Mouse (Mus musculus): ENCODE measurements around the gene Clasp1. TPM values are rescaled to one million over a fixed set of nuclear protein-coding genes. Genes with fewer than 3 reads are reported as not detected.

The Clasp1 gene
- 101 and 107 TPM in 2 replicates for polyA plus RNA-seq (2015; fragmentation: Nextera tagmentation; extraction: Ambion mirVana)

- H3K27ac ChIP-seq (replicated peaks) = peak within 1 kb of the TSS; percentile 88
- H3K9ac ChIP-seq = peak within 1 kb of the TSS; percentile 83
- no peaks in the 10 kb centered on the region for H3K9me3 ChIP-seq
- H3K4me3 ChIP-seq = peak within 1 kb of the TSS; percentile 71
- WGBS = under 1% methylated on average over 44 of the region's 44 CpGs
- H3K36me3 ChIP-seq = no peaks in the 10 kb centered on the region
- peak; percentile 96 for ATAC-seq (ENCODE audit: low FRiP score, low read depth)
- peaks cover 30% of the 10 kb centered on the region for H3K4me1 ChIP-seq (replicated peaks)
- peak within 1 kb of the TSS; percentile 86 for H3K4me2 ChIP-seq
- H3K27me3 ChIP-seq = no peaks in the 10 kb centered on the region
Measured at GRCm38 (mm10) chr1:118388757-118389453, at the start of gene Clasp1. TSS of gene Clasp1 (plus strand) at chr1:118389058.

- no peaks in the 10 kb centered on the region for H3K27me3 ChIP-seq
- no peak for ATAC-seq (ENCODE audit: low FRiP score, low read depth)
- H3K9me3 ChIP-seq = no peaks in the 10 kb centered on the region
- 42% methylated on average over 6 of the region's 6 CpGs for WGBS
- H3K4me2 ChIP-seq = no peak overlapping the region
- no peak overlapping the region for H3K4me3 ChIP-seq
- no peak overlapping the region for H3K9ac ChIP-seq
- no peaks in the 10 kb centered on the region for H3K36me3 ChIP-seq
- H3K4me1 ChIP-seq (replicated peaks) = no peaks in the 10 kb centered on the region
- no peak overlapping the region for H3K27ac ChIP-seq (replicated peaks)
Measured at GRCm38 (mm10) chr1:118343649-118344435, 45.0 kb upstream of the Clasp1 start.

- no peaks in the 10 kb centered on the region for H3K36me3 ChIP-seq
- 77% methylated on average over 3 of the region's 3 CpGs for WGBS
- ATAC-seq (ENCODE audit: low FRiP score, low read depth) = no peak
- no peak overlapping the region for H3K4me3 ChIP-seq
- H3K9ac ChIP-seq = no peak overlapping the region
- no peak overlapping the region for H3K4me2 ChIP-seq
- H3K27me3 ChIP-seq = no peaks in the 10 kb centered on the region
- H3K27ac ChIP-seq (replicated peaks) = no peak overlapping the region
- H3K9me3 ChIP-seq = no peaks in the 10 kb centered on the region
- no peaks in the 10 kb centered on the region for H3K4me1 ChIP-seq (replicated peaks)
Measured at GRCm38 (mm10) chr1:118349922-118350321, 38.9 kb upstream of the Clasp1 start.

DNA sequence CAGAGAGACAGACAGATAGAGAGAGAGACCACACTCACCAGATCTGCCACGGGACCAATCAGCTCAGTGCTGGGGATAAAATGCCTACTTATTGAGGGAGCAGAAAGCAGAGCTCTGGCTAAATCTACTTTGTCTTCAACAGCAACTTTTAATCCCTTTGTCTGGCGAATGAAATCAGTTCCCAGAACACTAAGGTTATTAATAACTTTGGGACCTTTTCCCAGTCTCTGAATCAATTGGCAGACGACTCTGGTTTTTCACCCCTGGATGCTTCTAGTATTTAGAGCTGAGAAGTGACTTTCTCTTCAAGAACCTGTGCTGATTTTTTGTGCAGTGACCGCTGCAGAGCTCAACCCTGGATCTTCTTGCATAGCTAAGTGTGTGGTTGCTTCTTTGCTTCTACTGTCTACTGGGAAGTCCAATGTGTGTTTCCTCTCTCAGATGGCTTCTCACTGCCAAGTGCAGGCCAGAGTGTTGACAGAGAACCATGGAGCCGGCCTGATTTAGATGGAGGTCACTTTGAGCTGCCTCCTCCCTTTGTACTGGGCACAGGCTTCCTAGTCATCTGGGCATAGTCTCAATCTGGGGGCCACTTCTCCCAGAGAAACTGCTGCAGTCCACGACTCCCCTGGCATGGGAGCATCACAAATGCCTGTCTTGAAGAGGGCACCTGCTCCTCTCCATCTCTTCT lies 29.6 kb upstream of the Clasp1 start:
- Histone ChIP-seq H3K27me3 (no peaks in the 10 kb centered on the region), H3K36me3 (no peaks in the 10 kb centered on the region), H3K27ac (replicated peaks) (no peak overlapping the region), H3K4me1 (replicated peaks) (no peaks in the 10 kb centered on the region), H3K4me2 (no peak overlapping the region), H3K9ac (no peak overlapping the region), H3K4me3 (no peak overlapping the region), H3K9me3 (no peaks in the 10 kb centered on the region)
- 72% methylated on average over 6 of the region's 6 CpGs for WGBS
- ATAC-seq (ENCODE audit: low FRiP score, low read depth) = no peak

GRCm38 (mm10) chr1:118367970-118368369 lies 20.9 kb upstream of the Clasp1 start:
- no peak overlapping the region for H3K4me2 ChIP-seq
- no peaks in the 10 kb centered on the region for H3K36me3 ChIP-seq
- no peaks in the 10 kb centered on the region for H3K27me3 ChIP-seq
- no peak overlapping the region for H3K9ac ChIP-seq
- H3K4me3 ChIP-seq = no peak overlapping the region
- H3K9me3 ChIP-seq = no peaks in the 10 kb centered on the region
- no peaks in the 10 kb centered on the region for H3K4me1 ChIP-seq (replicated peaks)
- ATAC-seq (ENCODE audit: low FRiP score, low read depth) = no peak
- 89% methylated on average over 1 of the region's 1 CpGs for WGBS
- no peak overlapping the region for H3K27ac ChIP-seq (replicated peaks)

DNA sequence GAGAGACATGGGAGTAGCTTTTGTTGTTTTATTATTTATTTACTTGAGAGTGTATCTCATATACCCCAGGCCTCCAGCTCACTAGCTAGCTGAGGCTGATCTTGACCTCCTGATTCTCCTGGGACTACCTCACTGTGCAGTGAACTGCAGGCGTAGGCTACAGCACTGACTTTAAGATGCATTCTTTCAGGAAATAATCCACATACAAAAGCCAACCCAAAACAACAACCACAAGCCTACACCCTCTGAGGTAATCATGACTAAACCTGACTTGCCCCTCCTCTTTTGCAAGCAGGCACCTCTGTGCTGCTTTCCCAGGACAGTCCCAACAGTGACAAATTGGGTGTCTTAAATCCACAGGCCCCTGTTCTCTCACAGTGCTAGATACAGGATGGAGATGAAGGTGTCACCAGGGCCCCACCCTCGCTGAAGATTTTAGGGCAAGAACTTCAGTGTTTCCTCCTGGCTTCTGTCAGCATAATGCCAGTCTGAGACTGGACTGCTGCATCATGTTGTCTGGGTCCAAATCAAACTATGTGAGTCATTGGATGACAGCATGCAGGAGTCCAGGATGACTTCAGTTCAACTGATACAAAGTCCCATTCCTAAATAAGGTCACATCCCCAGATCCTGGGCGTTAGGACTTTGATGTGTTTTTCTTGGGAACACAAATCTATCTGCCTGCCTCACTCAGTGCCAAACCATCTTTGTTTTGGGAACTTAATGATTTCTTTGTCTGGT lies 20.0 kb upstream of the Clasp1 start:
- no peaks in the 10 kb centered on the region for H3K4me1 ChIP-seq (replicated peaks)
- no peak overlapping the region for H3K9ac ChIP-seq
- H3K27ac ChIP-seq (replicated peaks) = no peak overlapping the region
- WGBS = 79% methylated on average over 3 of the region's 3 CpGs
- H3K36me3 ChIP-seq = no peaks in the 10 kb centered on the region
- H3K9me3 ChIP-seq = no peaks in the 10 kb centered on the region
- H3K4me2 ChIP-seq = no peak overlapping the region
- H3K4me3 ChIP-seq = no peak overlapping the region
- H3K27me3 ChIP-seq = no peaks in the 10 kb centered on the region
- ATAC-seq (ENCODE audit: low FRiP score, low read depth) = no peak

DNA sequence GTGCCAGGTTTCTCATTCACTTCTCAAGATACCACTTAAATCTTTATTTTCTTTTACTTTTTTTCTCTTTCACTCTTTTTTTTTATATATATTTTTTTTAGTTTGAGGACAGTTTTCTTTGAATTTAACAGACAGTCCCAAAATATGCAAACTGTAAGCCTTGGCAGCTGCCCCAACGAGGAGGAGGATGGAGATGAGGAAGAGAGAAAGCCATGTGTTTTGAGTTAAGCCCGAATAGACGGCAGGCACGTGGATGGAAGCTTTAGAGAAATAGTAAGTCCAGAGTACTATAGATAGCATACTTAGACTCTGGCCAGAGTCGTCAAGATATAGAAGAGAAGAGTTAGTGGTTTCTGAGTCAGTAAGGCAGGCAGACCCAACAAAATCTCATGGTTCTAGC lies 11.1 kb upstream of the Clasp1 start:
- 82% methylated on average over 5 of the region's 5 CpGs for WGBS
- H3K36me3 ChIP-seq = no peaks in the 10 kb centered on the region
- no peaks in the 10 kb centered on the region for H3K27me3 ChIP-seq
- H3K4me1 ChIP-seq (replicated peaks) = no peaks in the 10 kb centered on the region
- ATAC-seq (ENCODE audit: low FRiP score, low read depth) = no peak
- H3K9me3 ChIP-seq = no peaks in the 10 kb centered on the region
- no peak overlapping the region for H3K27ac ChIP-seq (replicated peaks)
- no peak overlapping the region for H3K4me2 ChIP-seq
- H3K9ac ChIP-seq = no peak overlapping the region
- no peak overlapping the region for H3K4me3 ChIP-seq

- Histone ChIP-seq H3K9me3 (no peaks in the 10 kb centered on the region), H3K27me3 (no peaks in the 10 kb centered on the region), H3K36me3 (no peaks in the 10 kb centered on the region), H3K4me1 (replicated peaks) (no peaks in the 10 kb centered on the region), H3K27ac (replicated peaks) (no peak overlapping the region), H3K9ac (no peak overlapping the region), H3K4me3 (no peak overlapping the region), H3K4me2 (no peak overlapping the region)
- 81% methylated on average over 8 of the region's 8 CpGs for WGBS
- ATAC-seq (ENCODE audit: low FRiP score, low read depth) = no peak
Measured at GRCm38 (mm10) chr1:118380105-118380786, 8.6 kb upstream of the Clasp1 start.

DNA sequence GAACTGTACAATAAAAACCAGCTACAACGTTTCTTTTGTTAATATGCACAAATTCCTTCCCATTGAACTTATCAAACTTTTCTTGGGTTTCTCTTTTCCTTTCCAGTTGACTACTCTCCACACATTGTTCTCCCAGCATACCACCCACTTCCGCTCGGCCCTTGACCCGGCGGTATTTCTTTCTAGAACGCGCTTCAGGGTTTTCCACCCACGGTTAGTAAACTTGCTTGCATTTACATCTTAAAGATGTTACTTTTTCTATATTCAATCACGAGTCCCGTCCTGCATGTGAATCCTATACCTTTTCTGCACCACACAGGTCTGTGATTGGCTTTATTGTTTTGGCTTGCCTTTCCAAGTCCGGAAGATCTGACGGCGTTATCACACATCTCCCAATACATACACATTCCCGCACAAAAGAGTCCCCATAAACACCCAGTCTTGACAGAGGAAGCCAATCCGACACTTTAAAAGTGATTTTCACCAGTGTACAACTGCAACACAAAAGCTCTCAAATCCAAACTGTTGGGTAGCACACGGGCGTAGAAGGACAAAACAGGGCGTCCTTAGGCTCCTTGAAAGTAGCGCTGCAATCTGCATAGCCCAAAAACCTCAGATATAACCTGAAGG lies 616 bp upstream of the Clasp1 start:
- no peak; the same call in 1 of the 2 replicates for ATAC-seq (ENCODE audit: low FRiP score, low read depth)
- Histone ChIP-seq H3K4me3 (peak overlapping the region; percentile 71), H3K4me1 (replicated peaks) (peaks cover 30% of the 10 kb centered on the region), H3K36me3 (no peaks in the 10 kb centered on the region), H3K4me2 (peak overlapping the region; percentile 86), H3K27ac (replicated peaks) (peak overlapping the region; percentile 88), H3K9ac (peak overlapping the region; percentile 55), H3K27me3 (no peaks in the 10 kb centered on the region), H3K9me3 (no peaks in the 10 kb centered on the region)
- WGBS = under 1% methylated on average over 19 of the region's 19 CpGs

GRCm38 (mm10) chr1:118389454-118390265 lies 802 bp downstream of the Clasp1 start:
- peak overlapping the region; percentile 71 for H3K4me3 ChIP-seq
- H3K9me3 ChIP-seq = no peaks in the 10 kb centered on the region
- no peaks in the 10 kb centered on the region for H3K27me3 ChIP-seq
- H3K4me2 ChIP-seq = peak overlapping the region; percentile 86
- ATAC-seq (ENCODE audit: low FRiP score, low read depth) = peak; percentile 67
- H3K36me3 ChIP-seq = no peaks in the 10 kb centered on the region
- H3K4me1 ChIP-seq (replicated peaks) = peaks cover 30% of the 10 kb centered on the region
- 1% methylated on average over 43 of the region's 44 CpGs for WGBS
- H3K9ac ChIP-seq = peak overlapping the region; percentile 83
- H3K27ac ChIP-seq (replicated peaks) = peak overlapping the region; percentile 88
